ENCODE assay signal across 25 mouse cellular contexts in genomic region chr1:165670056-165670455, GRCm38 (mm10). TPM values are rescaled to one million over a fixed set of nuclear protein-coding genes. Genes with fewer than 3 reads are reported as not detected.
DNase-seq lines count a peak whose midpoint lies in the region; ATAC-seq and TF ChIP-seq lines count a peak whose summit lies in the region.
"Had no signal": no experiment of that assay in that cellular context is flagged by ENCODE, and none has a peak within 500 bp of the region (broad histone marks: within the 10 kb centered on the region; RNA-seq: fewer than 3 reads in every experiment).

No protein-coding gene starts in this region.

- H3K9me3 ChIP-seq in heart, embryonic 10.5 days: no peaks in the 10 kb centered on the region
- H3K9me3 ChIP-seq in heart, embryonic 13.5 days: no peaks in the 10 kb centered on the region
- H3K9me3 ChIP-seq: forebrain, embryonic 10.5 days; forebrain, embryonic 13.5 days had no signal

- no peak overlapping the region for H3K4me2 ChIP-seq in heart, embryonic 13.5 days
- H3K4me2 ChIP-seq: forebrain, embryonic 13.5 days; hindbrain, embryonic 14.5 days had no signal

- 0 out of 2 replicates have a peak overlapping the region, but pooled peaks have one; percentile 21 for H3K9ac ChIP-seq in heart, embryonic 13.5 days
- H3K9ac ChIP-seq: forebrain, embryonic 13.5 days; hindbrain, embryonic 14.5 days had no signal

- H3K4me1 ChIP-seq in heart, embryonic 10.5 days: peaks cover 83% of the 10 kb centered on the region
- peaks cover 91% of the 10 kb centered on the region for H3K4me1 ChIP-seq in heart, embryonic 13.5 days
- H3K4me1 ChIP-seq in testis, adult 2 months (ENCODE audit: control insufficient read depth, insufficient read depth, low read length): peaks cover 14% of the 10 kb centered on the region
- H3K4me1 ChIP-seq: forebrain, embryonic 13.5 days had no signal

- 49% methylated on average over 6 of the region's 6 CpGs for WGBS in heart, embryonic 10.5 days
- 47% methylated on average over 6 of the region's 6 CpGs for WGBS in heart, embryonic 13.5 days

- ATAC-seq in heart, embryonic 13.5 days (ENCODE audit: extremely low read depth, insufficient number of reproducible peaks, low FRiP score, low TSS enrichment): no peak
- ATAC-seq: activated CD4-positive, CD25-positive, alpha-beta regulatory T cell, adult 4 months; forebrain, embryonic 13.5 days; forebrain, embryonic 16.5 days; hindbrain, postnatal 0 days; inflammation-experienced regulatory T-cells, adult 6 months; intestine, embryonic 16.5 days had no signal

- TF ChIP-seq POLR2A in testis, adult 2 months (IDR thresholded peaks at IDR 0.05; ENCODE audit: control insufficient read depth, low read depth, low read length): no peak

- H3K27me3 ChIP-seq in heart, embryonic 10.5 days (ENCODE audit: insufficient read depth, poor library complexity, severe bottlenecking): no peaks in the 10 kb centered on the region
- no peaks in the 10 kb centered on the region for H3K27me3 ChIP-seq in heart, embryonic 13.5 days (replicated peaks)
- H3K27me3 ChIP-seq in testis, adult 2 months (ENCODE audit: control insufficient read depth, insufficient read depth, low read length): no peaks in the 10 kb centered on the region
- H3K27me3 ChIP-seq: forebrain, embryonic 13.5 days had no signal

- H3K27ac ChIP-seq in heart, embryonic 10.5 days: peak overlapping the region; percentile 60
- H3K27ac ChIP-seq in heart, embryonic 13.5 days (replicated peaks): peak overlapping the region; percentile 94
- no peak overlapping the region for H3K27ac ChIP-seq in testis, adult 2 months (ENCODE audit: control insufficient read depth, insufficient read depth, low read depth, low read length)
- H3K27ac ChIP-seq: forebrain, embryonic 10.5 days; forebrain, embryonic 13.5 days; hindbrain, embryonic 14.5 days; hindbrain, postnatal 0 days had no signal

- DNase-seq in gastrocnemius, adult 18-20 months (ENCODE audit: low spot score): peak; percentile 48
- DNase-seq in gastrocnemius, adult 8-10 months (ENCODE audit: low spot score in 2 of 2): no peak
- no peak for DNase-seq in heart, embryonic 10.5 days (ENCODE audit: low spot score)
- no peak for DNase-seq in heart, postnatal 36 days
- DNase-seq in heart, adult 11 months: no peak
- DNase-seq in testis, postnatal 10 days (ENCODE audit: low spot score): no peak
- DNase-seq: adrenal gland, adult 8-10 months; adrenal gland, postnatal 25 days; cerebellum, adult 11-12 months; cerebellum, adult 8-10 months; cerebellum, postnatal 10 days; gastrocnemius, postnatal 14 days; heart, postnatal 10 days; kidney, adult 18-20 months; kidney, adult 9 months had no signal

- H3K4me3 ChIP-seq in heart, embryonic 10.5 days: no peak overlapping the region
- H3K4me3 ChIP-seq in heart, embryonic 13.5 days: no peak overlapping the region
- peak overlapping the region; percentile 5 for H3K4me3 ChIP-seq in testis, adult 2 months (ENCODE audit: control insufficient read depth, low read depth, low read length)
- H3K4me3 ChIP-seq: forebrain, embryonic 10.5 days; forebrain, embryonic 13.5 days had no signal

- peaks cover 23% of the 10 kb centered on the region for H3K36me3 ChIP-seq in heart, embryonic 10.5 days
- peaks cover 49% of the 10 kb centered on the region for H3K36me3 ChIP-seq in heart, embryonic 13.5 days
- H3K36me3 ChIP-seq in testis, adult 2 months (ENCODE audit: control insufficient read depth, insufficient read depth, low read length): no peaks in the 10 kb centered on the region
- H3K36me3 ChIP-seq: forebrain, embryonic 10.5 days had no signal

- intact Hi-C loops in heart, postnatal 36 days (cut with DNase I): no loop called here

- TF ChIP-seq CTCF in testis, adult 2 months (IDR thresholded peaks at IDR 0.05; ENCODE audit: control insufficient read depth, insufficient read depth, insufficient replicate concordance, low read depth, low read length): no peak

RNA-seq across cellular contexts. Expression of gene Mpzl1, which starts 35.7 kb away (rescaled TPM):
- 1 to 10 TPM; 4.8 to 5.3 TPM for total RNA-seq in gastrocnemius, adult 18-20 months (2021)
- 1 to 10 TPM; 5.1 to 6.1 (median 6.0) TPM for total RNA-seq in gastrocnemius, adult 8-10 months (2022)
- 138 and 170 TPM in 2 replicates for polyA plus RNA-seq in heart, embryonic 10.5 days (2016; fragmentation: Nextera tagmentation; extraction: Ambion mirVana)
- 10 to 100 TPM; 14.4 to 21.4 TPM for total RNA-seq in heart, postnatal 36 days (2021)
- 106 and 116 TPM in 2 replicates for polyA plus RNA-seq in heart, embryonic 13.5 days (2015; fragmentation: Nextera tagmentation; extraction: Ambion mirVana)
- polyA plus RNA-seq in testis, adult 2 months (2012; rRNA removed): 32.3 and 45.3 TPM in 2 replicates

RNA-seq across cellular contexts. Expression of gene Rcsd1, which starts 39.5 kb away (rescaled TPM):
- 100 to 1,000 TPM in 1 of 2 experiments, 10 to 100 TPM in 1; 89.6 to 103 TPM for total RNA-seq in gastrocnemius, adult 18-20 months (2021)
- 100 to 1,000 TPM in 3 of 4 experiments, 10 to 100 TPM in 1; 81.2 to 107 (median 103) TPM for total RNA-seq in gastrocnemius, adult 8-10 months (2022)
- 100 and 130 TPM in 2 replicates for polyA plus RNA-seq in heart, embryonic 10.5 days (2016; fragmentation: Nextera tagmentation; extraction: Ambion mirVana)
- total RNA-seq in heart, postnatal 36 days (2021): 10 to 100 TPM; 74.2 to 80.7 TPM
- polyA plus RNA-seq in heart, embryonic 13.5 days (2015; fragmentation: Nextera tagmentation; extraction: Ambion mirVana): 83.9 and 95.4 TPM in 2 replicates
- polyA plus RNA-seq in testis, adult 2 months (2012; rRNA removed): 0.89 and 1.1 TPM in 2 replicates
